Mouse (Mus musculus): Measurements from ENCODE around the gene Hpgd. TPM values are rescaled to one million over a fixed set of nuclear protein-coding genes. Genes with fewer than 3 reads are reported as not detected.

Gene Hpgd
- polyA plus RNA-seq, 3 experiments from 2014 or later, result 1.1 TPM; not detected in 2

GRCm38 (mm10) chr8:56327709-56328108 is 33.3 kb downstream of the Hpgd start:
- no peak for ATAC-seq

GRCm38 (mm10) chr8:56328130-56328542 is 33.8 kb downstream of the Hpgd start:
- no peak for ATAC-seq

DNA sequence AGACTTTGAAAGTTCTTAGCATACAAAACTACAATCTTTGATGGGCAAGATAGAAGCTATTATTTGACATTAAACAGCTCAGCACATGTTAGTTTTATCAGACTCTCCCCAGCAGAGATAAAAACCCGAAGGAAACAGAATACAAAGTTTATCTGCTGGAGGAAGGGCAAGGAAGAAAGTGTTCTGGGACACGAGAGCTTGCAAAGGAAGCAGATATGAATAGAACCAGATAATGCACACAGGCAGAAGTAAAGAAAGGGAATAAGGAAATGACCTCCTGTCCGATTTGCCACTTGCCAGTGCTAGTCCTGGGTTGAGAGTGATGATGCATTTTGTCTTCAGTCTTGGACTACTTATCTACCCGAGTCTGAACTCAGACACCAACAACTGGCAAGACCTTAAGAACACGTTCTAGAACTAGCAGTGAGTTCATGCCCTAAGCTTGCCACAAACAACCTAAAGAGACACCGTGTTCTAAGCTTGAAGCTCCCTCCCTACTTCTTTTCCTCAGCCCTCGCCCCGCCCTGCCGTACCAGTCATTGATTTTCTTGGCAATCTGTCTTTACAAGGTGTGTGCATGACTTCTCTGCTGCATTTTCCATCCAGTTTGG is 41.1 kb downstream of the Hpgd start:
- ATAC-seq, result no peak

- ATAC-seq, result no peak
Measured at GRCm38 (mm10) chr8:56336771-56337170, 42.4 kb downstream of the Hpgd start.

DNA sequence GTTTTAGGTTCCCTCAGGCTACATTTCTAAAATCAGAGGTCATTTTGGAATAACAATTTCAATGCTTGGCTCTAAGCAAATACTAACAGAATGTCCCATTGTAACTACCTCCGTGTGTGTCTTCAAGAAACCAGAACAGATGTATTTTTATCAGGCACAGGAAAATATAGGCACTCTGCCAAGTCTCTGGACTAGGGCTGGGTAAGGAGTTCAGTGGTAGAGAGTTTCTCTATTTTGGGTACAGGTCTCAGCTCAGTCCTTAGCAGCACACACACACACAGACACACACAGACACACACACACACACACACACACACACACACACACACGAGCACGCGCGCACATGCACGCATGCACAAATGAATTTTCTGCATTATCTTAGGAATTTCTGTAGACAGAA is 49.1 kb downstream of the Hpgd start:
- ATAC-seq, result no peak

- no peak for ATAC-seq
Measured at GRCm38 (mm10) chr8:56343940-56344339, 49.6 kb downstream of the Hpgd start.

DNA sequence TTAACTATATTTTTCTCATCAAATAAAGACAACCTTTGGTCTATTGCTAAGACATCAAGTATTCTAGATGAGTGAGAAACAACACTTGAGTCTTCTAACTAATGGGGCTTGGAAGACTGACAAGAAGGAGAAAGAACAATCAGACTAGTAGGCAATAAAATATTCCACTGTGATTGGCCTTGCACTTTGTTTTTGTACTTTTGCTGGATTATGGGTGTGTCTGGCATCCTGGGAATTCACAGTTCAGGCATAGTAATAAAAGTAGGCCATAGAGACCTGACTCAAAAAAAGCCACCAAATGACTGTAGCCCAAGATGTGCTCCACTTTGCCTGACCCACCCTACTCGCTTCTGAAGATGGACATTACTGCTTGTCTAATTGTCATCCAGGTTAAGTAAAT is 50.0 kb downstream of the Hpgd start:
- no peak for ATAC-seq

- ATAC-seq, result no peak
Measured at GRCm38 (mm10) chr8:56345641-56346420, 51.4 kb downstream of the Hpgd start.

DNA sequence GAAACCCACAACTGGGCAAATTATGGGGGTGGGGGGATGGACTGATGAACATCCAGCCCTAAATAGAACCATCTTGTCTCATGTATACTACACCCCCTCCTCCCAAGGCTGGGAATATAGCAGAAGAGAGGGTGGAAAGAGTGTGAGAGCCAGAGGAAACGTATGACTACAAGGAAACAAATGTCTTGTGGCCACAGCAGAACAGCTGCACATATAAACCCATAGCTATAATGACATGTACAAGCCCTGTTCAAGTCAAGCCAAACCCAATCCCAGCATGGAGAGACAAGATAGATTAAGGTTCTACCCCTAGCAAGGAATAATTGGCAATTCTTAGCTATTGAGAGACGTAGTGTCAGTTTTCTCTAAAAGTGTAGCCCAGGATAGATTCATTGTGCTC is 68.8 kb downstream of the Hpgd start:
- ATAC-seq, result no peak

Data from inflammation-experienced regulatory T-cells, adult 6 months (primary cell).